Mouse (Mus musculus) megakaryocyte-erythroid progenitor cell, adult 5-6 weeks (primary cell): ENCODE results near the gene Rrp8. TPM values are rescaled to one million over a fixed set of nuclear protein-coding genes. Genes with fewer than 3 reads are reported as not detected.
"Not testable (repeated sequence)": the region's sequence is repeated elsewhere in the genome, so short reads cannot be mapped to it uniquely, and the experiment has no call there.

ENCODE experiments used
- ATAC-seq: replicated peaks from 2 replicates; pipeline ENCODE4 v1.8.0; 2016; ENCODE audit warnings: mild to moderate bottlenecking, inconsistent platforms; ENCODE audit not compliant: severe bottlenecking, poor library complexity, low FRiP score, low TSS enrichment
- total RNA-seq, 2 experiments: library from RNA; stranded (forward) in 1 of 2; stranded (reverse) in 1 of 2; fragments of 200-1000, 215-1000 nt in 1 of 2; fragments of >200 nt in 1 of 2; fragmentation: Nextera tagmentation in 1 of 2; gene quantifications; 2 replicates each; pipeline ENCODE4 v1.2.3; 2014 to 2017

Rrp8 gene
- total RNA-seq, 2 experiments from 2014 or later: 42.7 to 52.3 TPM

GRCm38 (mm10) chr7:105751491-105752433, 14.6 kb upstream of the Rrp8 start, which contains the start of gene Tpp1:
TSS of gene Tpp1 (minus strand) at chr7:105752235.
- ATAC-seq: peak; percentile 95

GRCm38 (mm10) chr7:105747776-105748175, 10.6 kb upstream of the Rrp8 start:
- ATAC-seq: no peak

GRCm38 (mm10) chr7:105743926-105744590, 6.9 kb upstream of the Rrp8 start, which contains the start of gene Taf10:
TSS of gene Taf10 (minus strand) at chr7:105744361.
- ATAC-seq: peak; percentile 99

- ATAC-seq: not testable (repeated sequence)
Observed at GRCm38 (mm10) chr7:105743246-105743925, 6.2 kb upstream of the Rrp8 start.

- ATAC-seq: not testable (repeated sequence)
Observed at GRCm38 (mm10) chr7:105742539-105743215, 5.5 kb upstream of the Rrp8 start.

GRCm38 (mm10) chr7:105741978-105742377, 4.8 kb upstream of the Rrp8 start:
- no peak for ATAC-seq

- no peak for ATAC-seq
Observed at GRCm38 (mm10) chr7:105740851-105741250, 3.7 kb upstream of the Rrp8 start.

GRCm38 (mm10) chr7:105740089-105740795, 3.1 kb upstream of the Rrp8 start:
- ATAC-seq: no peak

GRCm38 (mm10) chr7:105738948-105739347, 1.8 kb upstream of the Rrp8 start:
- ATAC-seq: no peak

- no peak for ATAC-seq
Observed at GRCm38 (mm10) chr7:105738286-105738685, 1.1 kb upstream of the Rrp8 start.

GRCm38 (mm10) chr7:105737648-105738047, 463 bp upstream of the Rrp8 start:
- ATAC-seq: no peak

GRCm38 (mm10) chr7:105736264-105736901, 802 bp downstream of the Rrp8 start, which contains the start of gene Ilk:
TSS of gene Ilk (plus strand) at chr7:105736592.
- ATAC-seq: peak; percentile 79

GRCm38 (mm10) chr7:105735464-105735863, 1.7 kb downstream of the Rrp8 start:
- ATAC-seq: not testable (repeated sequence)

- no peak for ATAC-seq
Observed at GRCm38 (mm10) chr7:105734826-105735225, 2.4 kb downstream of the Rrp8 start.

- ATAC-seq: no peak
Observed at GRCm38 (mm10) chr7:105733836-105734235, 3.3 kb downstream of the Rrp8 start.

- ATAC-seq: no peak
Observed at GRCm38 (mm10) chr7:105728701-105729428, 8.3 kb downstream of the Rrp8 start.

GRCm38 (mm10) chr7:105726980-105727325, 10.2 kb downstream of the Rrp8 start:
- no peak for ATAC-seq
